Mouse (Mus musculus) limb, embryonic 12.5 days (tissue): Measurements from ENCODE around the gene Vps29. TPM values are rescaled to one million over a fixed set of nuclear protein-coding genes. Genes with fewer than 3 reads are reported as not detected.
"Not testable (repeated sequence)": the region's sequence is repeated elsewhere in the genome, so short reads cannot be mapped to it uniquely, and the experiment has no call there.

ENCODE experiments used
- ATAC-seq: fragments of 200-750 bp; cut with Nextera tagmentation; 2 replicates; pipeline ENCODE4 v1.8.0; 2017; ENCODE audit warnings: low read depth, moderate TSS enrichment; ENCODE audit not compliant: insufficient number of reproducible peaks, insufficient read depth, low FRiP score, low TSS enrichment
- H3K27ac ChIP-seq: fragments of 300-500 bp; sonication (generic); 2 replicates; pipeline ENCODE4 v1.5.1; 2016; ENCODE audit warnings: mild to moderate bottlenecking, moderate library complexity
- H3K27me3 ChIP-seq: fragments of 300-500 bp; sonication (generic); 2 replicates; pipeline ENCODE4 v1.6.1; 2016; ENCODE audit warnings: mild to moderate bottlenecking, moderate library complexity
- H3K36me3 ChIP-seq: fragments of 300-500 bp; sonication (generic); 2 replicates; pipeline ENCODE4 v1.6.1; 2016; ENCODE audit warnings: mild to moderate bottlenecking, moderate library complexity
- H3K4me1 ChIP-seq: fragments of 300-500 bp; sonication (generic); replicated peaks from 2 replicates; pipeline ENCODE4 v1.6.1; 2016
- H3K4me2 ChIP-seq: fragments of 300-500 bp; sonication (generic); 2 replicates; pipeline ENCODE4 v1.6.1; 2016; ENCODE audit warnings: mild to moderate bottlenecking, moderate library complexity
- H3K4me3 ChIP-seq: fragments of 300-500 bp; sonication (generic); replicated peaks from 2 replicates; pipeline ENCODE4 v1.5.1; 2016; ENCODE audit warnings: mild to moderate bottlenecking
- H3K9ac ChIP-seq: fragments of 300-500 bp; sonication (generic); replicated peaks from 2 replicates; pipeline ENCODE4 v1.6.1; 2016; ENCODE audit warnings: mild to moderate bottlenecking, moderate library complexity
- H3K9me3 ChIP-seq: fragments of 300-500 bp; sonication (generic); 2 replicates; pipeline ENCODE4 v1.6.1; 2016; ENCODE audit warnings: mild to moderate bottlenecking, moderate library complexity
- WGBS: fragments of 180-500 bp; shearing (Covaris S2); methylation state at CpG from one replicate; pipeline ENCODE4 v1.1.7; 2016; 5-methylcytosine and 5-hydroxymethylcytosine counted together
- polyA plus RNA-seq: library from polyadenylated mRNA; unstranded; fragments of >200 nt; fragmentation: Nextera tagmentation; extraction: Ambion mirVana; gene quantifications from 2 replicates; pipeline ENCODE4 v1.2.1, GENCODE M21; 2016

Gene Vps29
- polyA plus RNA-seq, 1 experiment from 2014 or later = 167 TPM

DNA sequence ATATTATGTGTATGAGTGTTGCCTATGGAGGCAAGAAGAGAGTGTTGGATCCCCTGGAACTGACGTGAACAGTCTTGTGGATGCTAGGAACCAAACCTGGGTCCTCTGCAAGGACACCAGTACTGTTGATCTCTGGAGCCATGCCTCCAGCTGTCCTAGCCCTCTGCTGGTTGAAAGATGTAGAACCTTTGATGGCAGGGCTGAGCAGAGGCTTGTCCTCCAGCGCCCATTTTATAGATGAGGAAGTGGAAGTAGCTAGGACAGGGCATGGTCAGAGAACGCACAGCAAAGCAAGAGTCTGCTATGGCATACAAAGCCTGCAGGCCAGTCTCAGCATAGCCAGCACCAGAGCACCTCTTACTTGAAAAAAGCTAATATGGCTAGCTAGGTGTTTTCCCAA, 36.1 kb upstream of the Vps29 start:
- peaks cover 74% of the 10 kb centered on the region for H3K36me3 ChIP-seq
- H3K4me2 ChIP-seq = no peak overlapping the region
- H3K9me3 ChIP-seq = no peaks in the 10 kb centered on the region
- H3K27ac ChIP-seq = no peak overlapping the region
- ATAC-seq = no peak
- H3K4me3 ChIP-seq = no peak overlapping the region
- no peaks in the 10 kb centered on the region for H3K27me3 ChIP-seq
- peaks cover 7% of the 10 kb centered on the region for H3K4me1 ChIP-seq
- WGBS = 71% methylated on average over 3 of the region's 3 CpGs
- no peak overlapping the region for H3K9ac ChIP-seq

DNA sequence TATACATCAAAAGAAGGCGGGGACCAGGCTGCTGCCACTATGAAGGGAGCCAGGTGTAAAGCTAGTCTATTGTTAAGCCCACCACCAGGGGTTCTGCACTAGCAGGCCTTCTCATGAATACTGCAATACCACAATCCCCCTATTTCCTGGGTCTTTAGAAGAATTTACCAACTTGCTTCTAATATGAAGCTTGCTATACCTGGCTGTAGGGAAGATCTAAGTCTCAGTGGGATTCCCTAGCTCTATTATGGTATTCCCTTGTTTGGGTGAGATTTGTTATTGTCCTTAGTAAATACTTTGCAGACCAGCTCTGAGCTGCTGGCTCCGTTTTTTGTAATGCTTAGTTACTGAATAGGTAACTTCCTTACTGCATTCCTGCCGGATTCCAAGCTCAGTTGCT, 35.2 kb upstream of the Vps29 start:
- H3K36me3 ChIP-seq = peaks cover 68% of the 10 kb centered on the region
- H3K27me3 ChIP-seq, H3K9me3 ChIP-seq, H3K4me2 ChIP-seq, H3K4me1 ChIP-seq, H3K9ac ChIP-seq, H3K27ac ChIP-seq, H3K4me3 ChIP-seq, ATAC-seq: not testable (repeated sequence)
- 82% methylated on average over 3 of the region's 3 CpGs for WGBS

DNA sequence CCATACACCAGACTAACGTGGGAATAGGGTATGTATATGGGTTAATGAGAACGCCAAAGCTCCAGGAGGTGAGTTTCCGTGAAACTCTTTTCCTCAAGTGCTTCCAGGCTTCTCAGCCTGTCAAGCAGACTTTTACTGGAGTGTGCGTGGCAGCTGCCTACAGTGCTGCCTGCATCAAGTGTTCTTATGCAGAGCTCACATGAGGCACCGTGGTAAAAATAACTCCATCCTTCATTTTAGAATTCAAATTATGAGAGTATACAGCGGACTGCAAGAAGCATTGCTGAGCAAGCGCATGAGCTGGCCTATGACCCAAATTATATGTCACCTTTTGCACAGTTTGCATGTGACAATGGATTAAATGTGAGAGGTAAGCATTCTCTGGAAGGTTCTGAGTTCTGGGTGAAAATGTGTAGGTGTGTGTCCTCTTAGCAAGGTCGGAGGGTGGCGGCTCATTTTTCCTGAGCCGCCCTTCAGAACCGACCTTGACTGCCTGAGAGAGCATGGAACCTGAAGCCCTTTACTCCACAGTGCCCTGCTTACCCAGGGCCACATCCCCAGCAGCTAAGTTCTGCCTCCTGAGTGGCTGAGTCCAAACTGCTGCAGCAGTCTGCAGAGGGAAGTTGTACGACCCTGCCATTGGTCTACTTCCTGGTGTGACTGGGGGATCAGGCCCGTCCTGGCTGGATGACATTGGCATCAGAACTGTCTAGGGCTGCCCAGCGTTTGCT, 34.5 kb upstream of the Vps29 start:
- Histone ChIP-seq H3K4me3 (no peak overlapping the region), H3K27me3 (no peaks in the 10 kb centered on the region), H3K27ac (no peak overlapping the region), H3K4me1 (peaks cover 7% of the 10 kb centered on the region), H3K4me2 (no peak overlapping the region), H3K9me3 (no peaks in the 10 kb centered on the region), H3K9ac (no peak overlapping the region), H3K36me3 (peaks cover 67% of the 10 kb centered on the region)
- 77% methylated on average over 14 of the region's 14 CpGs for WGBS
- no peak for ATAC-seq

DNA sequence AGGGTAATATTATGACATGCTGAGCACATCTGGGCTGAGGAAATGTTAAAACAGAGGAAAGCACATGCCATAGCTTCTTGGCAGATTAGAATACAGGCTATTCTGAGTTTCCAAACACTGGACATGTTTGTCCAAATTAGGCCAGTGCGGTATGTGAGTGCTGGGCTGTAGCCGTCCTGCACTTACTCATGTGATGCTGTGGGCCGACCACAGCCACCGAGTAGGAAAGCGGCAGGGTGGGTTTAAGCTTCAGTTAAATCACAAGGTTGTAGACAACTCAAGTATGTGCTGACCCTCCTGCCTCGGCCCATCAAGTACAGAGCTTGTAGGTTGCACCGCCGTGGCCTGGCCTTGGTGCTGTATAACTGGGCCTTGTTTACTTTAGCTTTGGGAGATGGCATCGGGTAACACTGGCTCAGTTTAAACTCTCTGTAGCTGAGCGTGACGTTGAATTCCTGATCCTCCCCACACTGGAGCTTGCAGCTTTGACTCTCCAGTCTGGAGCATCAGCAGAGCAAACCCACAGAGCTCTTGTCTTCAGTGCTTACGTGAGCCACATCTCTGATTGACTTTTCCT, 33.9 kb upstream of the Vps29 start:
- H3K4me1 ChIP-seq = peaks cover 7% of the 10 kb centered on the region
- H3K4me2 ChIP-seq = no peak overlapping the region
- no peaks in the 10 kb centered on the region for H3K27me3 ChIP-seq
- no peak overlapping the region for H3K4me3 ChIP-seq
- H3K9ac ChIP-seq = no peak overlapping the region
- ATAC-seq = no peak
- WGBS = 62% methylated on average over 12 of the region's 12 CpGs
- peaks cover 72% of the 10 kb centered on the region for H3K36me3 ChIP-seq
- H3K27ac ChIP-seq = no peak overlapping the region
- no peaks in the 10 kb centered on the region for H3K9me3 ChIP-seq

DNA sequence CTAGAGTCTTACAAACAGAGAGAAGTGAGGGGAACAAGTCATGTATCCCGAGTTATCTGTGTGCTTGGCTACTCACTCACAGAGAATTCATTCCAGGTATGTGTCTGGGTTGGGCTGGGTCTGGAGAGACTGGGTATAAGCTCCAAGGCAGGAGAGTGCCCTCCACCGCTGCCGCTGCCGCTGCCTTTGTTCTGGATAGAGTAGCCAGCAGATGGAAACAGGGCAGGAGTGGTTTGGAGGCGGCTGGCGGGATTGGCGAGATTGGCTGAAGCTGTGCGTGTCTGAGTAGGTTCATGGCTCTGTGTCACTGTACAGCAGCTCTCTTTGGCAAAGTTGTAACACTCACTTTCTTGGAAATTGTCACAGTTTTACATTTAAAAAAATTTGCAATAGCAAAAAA, 30.6 kb upstream of the Vps29 start:
- H3K4me2 ChIP-seq = no peak overlapping the region
- H3K36me3 ChIP-seq = peaks cover 62% of the 10 kb centered on the region
- H3K9ac ChIP-seq = no peak overlapping the region
- no peak for ATAC-seq
- H3K4me1 ChIP-seq = peaks cover 6% of the 10 kb centered on the region
- no peaks in the 10 kb centered on the region for H3K9me3 ChIP-seq
- H3K27ac ChIP-seq = no peak overlapping the region
- no peaks in the 10 kb centered on the region for H3K27me3 ChIP-seq
- no peak overlapping the region for H3K4me3 ChIP-seq
- WGBS = 76% methylated on average over 8 of the region's 8 CpGs

DNA sequence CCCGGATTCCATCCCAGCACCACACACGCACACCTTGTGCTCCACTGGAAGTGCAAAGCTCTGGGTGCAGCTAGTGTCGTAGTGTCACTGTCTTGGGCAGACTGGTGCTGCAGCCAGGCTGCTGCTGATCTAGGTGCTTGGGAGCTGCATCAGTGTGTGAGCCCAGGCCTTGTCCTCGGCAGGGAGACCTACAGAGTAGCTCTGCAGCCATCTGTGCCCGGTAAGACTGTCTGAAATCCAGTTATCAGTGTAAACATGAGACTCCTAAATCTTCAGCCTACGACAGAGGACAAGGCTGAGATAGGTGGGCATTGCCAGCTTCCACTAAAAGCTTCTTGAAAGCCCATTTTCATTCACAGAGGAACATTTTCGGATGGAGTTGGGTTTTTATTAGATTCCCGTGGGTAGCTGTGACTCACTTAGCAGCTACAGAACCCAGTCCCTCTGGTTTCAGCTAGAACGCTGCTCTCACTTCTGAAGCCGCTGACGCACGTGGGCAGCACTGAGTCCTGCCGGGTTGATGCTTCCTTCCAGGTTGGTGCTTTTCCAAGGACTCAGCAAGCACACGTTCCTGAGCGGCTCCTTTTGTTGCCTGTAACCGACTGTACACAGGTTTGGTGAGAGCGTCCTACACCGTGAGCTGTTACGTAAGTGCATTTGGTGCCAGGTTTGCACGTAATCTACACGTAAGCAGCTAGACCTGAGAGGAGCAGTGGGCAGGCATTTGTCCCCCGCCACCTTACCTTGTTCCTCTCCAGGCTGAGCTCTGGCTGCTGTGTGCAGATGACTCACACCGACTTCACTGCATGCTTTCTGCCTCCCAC, 29.3 kb upstream of the Vps29 start:
- H3K4me2 ChIP-seq = no peak overlapping the region
- no peak for ATAC-seq
- H3K4me1 ChIP-seq = no peaks in the 10 kb centered on the region
- H3K4me3 ChIP-seq = no peak overlapping the region
- no peaks in the 10 kb centered on the region for H3K9me3 ChIP-seq
- H3K9ac ChIP-seq = no peak overlapping the region
- H3K36me3 ChIP-seq = peaks cover 57% of the 10 kb centered on the region
- WGBS = 88% methylated on average over 23 of the region's 23 CpGs
- H3K27ac ChIP-seq = no peak overlapping the region
- no peaks in the 10 kb centered on the region for H3K27me3 ChIP-seq

DNA sequence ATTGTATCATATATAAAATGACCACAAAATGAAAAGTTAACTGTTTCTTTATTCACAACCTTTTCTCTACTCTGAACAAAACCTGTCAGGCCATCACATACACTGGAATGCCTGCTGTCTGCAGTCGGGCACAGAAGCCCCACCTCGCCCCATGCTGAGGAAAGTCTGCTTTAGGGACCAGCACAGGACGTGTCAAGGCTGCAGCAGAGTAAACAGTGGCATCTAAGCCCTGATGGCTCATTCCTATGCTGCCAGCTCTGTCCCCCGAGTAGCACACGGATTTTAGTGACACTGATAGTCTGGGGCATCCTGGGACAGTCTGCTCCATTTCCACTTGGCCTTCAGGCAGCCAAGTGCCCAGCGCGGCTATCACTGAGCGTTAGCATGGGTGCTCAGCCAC, 28.7 kb upstream of the Vps29 start:
- Histone ChIP-seq H3K4me3 (no peak overlapping the region), H3K4me1 (no peaks in the 10 kb centered on the region), H3K36me3 (peaks cover 50% of the 10 kb centered on the region), H3K4me2 (no peak overlapping the region), H3K9ac (no peak overlapping the region), H3K27me3 (no peaks in the 10 kb centered on the region), H3K9me3 (no peaks in the 10 kb centered on the region), H3K27ac (no peak overlapping the region)
- ATAC-seq = no peak
- WGBS = 84% methylated on average over 8 of the region's 8 CpGs

DNA sequence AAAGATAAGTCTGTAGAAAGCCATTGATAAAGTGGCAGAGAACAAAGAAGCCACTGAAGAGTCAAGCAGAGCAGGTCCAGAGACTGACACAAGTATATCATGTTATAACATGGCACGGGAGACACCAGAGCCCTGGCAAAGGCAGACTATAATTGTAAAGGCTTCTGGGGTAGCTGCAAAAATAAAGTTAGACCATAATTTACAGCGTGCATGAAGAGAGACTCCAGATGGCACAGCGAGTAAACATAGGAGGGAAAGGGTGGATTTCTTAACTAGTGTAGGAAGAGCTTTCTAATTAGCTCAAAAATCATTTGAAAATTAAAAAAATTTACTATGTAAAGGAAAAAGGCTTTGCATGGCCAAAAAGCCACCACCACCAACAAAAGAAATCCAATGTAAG, 26.9 kb upstream of the Vps29 start:
- Histone ChIP-seq H3K4me2 (no peak overlapping the region), H3K36me3 (peaks cover 34% of the 10 kb centered on the region), H3K27ac (no peak overlapping the region), H3K4me1 (no peaks in the 10 kb centered on the region), H3K9me3 (no peaks in the 10 kb centered on the region), H3K4me3 (no peak overlapping the region), H3K9ac (no peak overlapping the region), H3K27me3 (no peaks in the 10 kb centered on the region)
- no peak for ATAC-seq
- 83% methylated on average over 3 of the region's 3 CpGs for WGBS

DNA sequence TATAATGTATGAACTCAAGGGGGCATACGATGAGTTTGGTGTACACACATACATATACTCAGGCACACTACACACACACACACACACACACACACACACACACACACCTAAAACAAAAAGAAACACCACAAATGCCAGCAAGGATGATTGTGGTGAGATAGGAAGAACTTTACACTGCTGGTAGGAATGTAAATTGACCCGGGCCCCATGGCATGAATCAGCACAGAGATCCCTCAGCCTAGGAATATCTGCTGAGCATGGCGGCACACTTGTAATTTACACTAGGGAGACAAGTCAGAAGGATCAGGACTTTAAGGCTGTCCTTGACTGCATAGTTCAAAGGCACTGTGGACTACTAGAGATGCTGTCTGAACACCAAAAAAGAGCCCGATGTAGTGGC, 23.9 kb upstream of the Vps29 start:
- H3K9me3 ChIP-seq = no peaks in the 10 kb centered on the region
- H3K9ac ChIP-seq = no peak overlapping the region
- no peak overlapping the region for H3K27ac ChIP-seq
- no peak overlapping the region for H3K4me3 ChIP-seq
- no peak overlapping the region for H3K4me2 ChIP-seq
- H3K4me1 ChIP-seq = no peaks in the 10 kb centered on the region
- WGBS = 88% methylated on average over 4 of the region's 4 CpGs
- ATAC-seq = no peak
- peaks cover 12% of the 10 kb centered on the region for H3K36me3 ChIP-seq
- no peaks in the 10 kb centered on the region for H3K27me3 ChIP-seq

DNA sequence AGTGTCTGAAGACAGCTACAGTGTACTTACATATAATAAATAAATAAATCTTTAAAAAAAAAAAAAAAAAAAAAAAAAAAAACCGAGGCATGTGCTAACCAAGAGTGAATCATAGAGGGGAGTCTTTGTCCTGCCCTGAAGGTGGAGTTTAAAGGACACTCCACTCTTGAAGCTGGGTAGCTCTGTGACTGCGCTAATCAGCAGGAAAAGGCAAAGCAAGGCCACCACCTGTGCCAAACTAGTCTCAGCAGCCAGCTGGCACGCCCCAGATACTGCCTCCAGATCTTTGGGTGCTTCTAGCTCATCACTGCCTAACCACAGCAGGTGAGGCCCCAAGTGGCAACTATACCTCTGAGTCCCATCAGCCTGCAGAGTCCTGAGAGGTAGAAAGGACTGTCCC, 19.5 kb upstream of the Vps29 start:
- H3K4me3 ChIP-seq = no peak overlapping the region
- no peak overlapping the region for H3K27ac ChIP-seq
- no peaks in the 10 kb centered on the region for H3K9me3 ChIP-seq
- H3K9ac ChIP-seq = no peak overlapping the region
- no peak for ATAC-seq
- H3K36me3 ChIP-seq = no peaks in the 10 kb centered on the region
- no peaks in the 10 kb centered on the region for H3K4me1 ChIP-seq
- no peak overlapping the region for H3K4me2 ChIP-seq
- H3K27me3 ChIP-seq = no peaks in the 10 kb centered on the region
- 78% methylated on average over 3 of the region's 3 CpGs for WGBS

DNA sequence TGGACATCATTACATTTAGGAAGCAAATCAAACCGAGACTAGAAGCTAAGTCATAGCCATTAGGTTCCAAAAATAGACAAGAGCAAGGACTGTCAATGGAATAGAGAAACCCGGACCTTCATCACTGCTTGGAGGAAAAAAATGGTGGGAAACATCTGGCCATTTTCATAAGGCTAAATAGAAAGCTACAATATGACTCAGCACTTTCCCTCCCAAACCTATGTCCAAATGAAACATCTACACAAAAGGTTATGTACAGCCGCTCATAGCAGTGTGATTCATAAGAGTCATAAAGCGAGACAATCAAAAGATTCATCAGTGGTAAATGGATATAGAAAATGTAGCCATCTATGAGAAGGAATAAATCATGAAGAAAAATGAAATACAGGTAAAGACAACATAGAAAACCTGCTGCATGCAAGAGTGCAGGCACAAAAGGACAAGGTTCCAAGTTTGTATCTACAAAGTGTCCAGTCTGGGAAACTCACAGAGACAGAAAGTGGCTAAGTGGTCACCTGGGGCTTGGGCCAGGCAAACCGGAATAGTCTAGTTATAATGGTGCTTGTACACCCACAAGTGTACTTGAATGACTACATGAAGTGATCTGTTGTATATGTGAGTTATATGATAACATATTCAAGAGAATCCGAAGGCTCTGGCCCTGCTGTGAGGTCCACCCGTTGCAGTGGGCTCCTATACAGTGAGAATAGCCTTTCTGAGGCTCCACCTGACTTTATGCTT, 17.4 kb upstream of the Vps29 start:
- Histone ChIP-seq H3K9me3 (no peaks in the 10 kb centered on the region), H3K4me1 (no peaks in the 10 kb centered on the region), H3K27me3 (no peaks in the 10 kb centered on the region), H3K4me2 (no peak overlapping the region), H3K27ac (no peak overlapping the region), H3K9ac (no peak overlapping the region), H3K4me3 (no peak overlapping the region), H3K36me3 (no peaks in the 10 kb centered on the region)
- WGBS = 86% methylated on average over 7 of the region's 7 CpGs
- ATAC-seq = no peak
